Mouse (Mus musculus) C2C12 (cell line): Measurements from ENCODE around the gene Map6.

Experiments
- CTCF ChIP-seq: IDR thresholded peaks from one replicate; pipeline ENCODE4 v1.5.1; 2011; ENCODE audit not compliant: control insufficient read depth, insufficient read depth, insufficient read length
- FOSL1 ChIP-seq: IDR thresholded peaks from one replicate; pipeline ENCODE4 v1.8.0; 2011; ENCODE audit warnings: mild to moderate bottlenecking, low read length; ENCODE audit not compliant: poor library complexity, insufficient read depth, severe bottlenecking
- MAX ChIP-seq: IDR thresholded peaks from one replicate; pipeline ENCODE4 v1.6.1; 2011; ENCODE audit warnings: mild to moderate bottlenecking, control low read depth
- MYOD1 ChIP-seq: IDR thresholded peaks from one replicate; pipeline ENCODE4 v1.6.1; 2011; ENCODE audit warnings: low read depth; ENCODE audit not compliant: control insufficient read depth, insufficient read length
- MYOG ChIP-seq: IDR thresholded peaks from one replicate; pipeline ENCODE4 v1.6.1; 2011; ENCODE audit not compliant: control insufficient read depth, insufficient read length; ENCODE audit errors: extremely low read depth
- USF1 ChIP-seq: IDR thresholded peaks from one replicate; pipeline ENCODE4 v1.6.1; 2011; ENCODE audit warnings: low read depth, mild to moderate bottlenecking, control low read depth, moderate library complexity

DNA sequence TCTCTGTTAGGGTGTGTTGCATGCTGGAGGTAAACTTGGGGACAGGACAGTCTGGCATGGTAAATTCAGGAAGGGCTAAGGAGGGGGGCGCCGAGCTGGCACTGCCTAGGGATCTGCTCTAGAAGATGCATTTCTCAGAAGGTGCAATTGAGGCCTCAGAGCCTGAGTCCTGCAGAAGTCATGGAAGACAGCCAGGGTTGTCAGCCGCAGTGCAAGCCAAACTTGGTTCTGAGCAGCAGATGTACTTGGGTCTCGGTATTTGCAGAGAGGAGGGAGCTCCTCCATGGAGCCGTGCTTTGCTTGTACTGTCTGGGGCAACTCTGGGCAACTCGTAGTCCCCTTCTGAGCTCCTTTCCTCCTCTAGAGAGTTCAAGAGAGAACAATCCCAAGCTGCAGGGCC, 58.9 kb downstream of the Map6 start:
- TF ChIP-seq MAX = no peak
- TF ChIP-seq CTCF = no peak
- TF ChIP-seq FOSL1 = no peak
- no peak for TF ChIP-seq MYOD1
- TF ChIP-seq USF1 = no peak
- no peak for TF ChIP-seq MYOG
